Mouse (Mus musculus) cerebellum, adult 18-20 months (tissue): ENCODE data around the gene Taf10.

Source experiments
- DNase-seq, 2 experiments: peaks; one replicate each; pipeline ENCODE4 v3.0.0; 2021

Gene Taf10

GRCm38 (mm10) chr7:105743926-105744590, at the start of gene Taf10:
Taf10 (minus strand) TSS chr7:105744361.
- peak; percentile 86 to 88 for DNase-seq

GRCm38 (mm10) chr7:105793701-105794100, 49.5 kb upstream of the Taf10 start:
- no peak for DNase-seq

- DNase-seq = no peak
These were observed 47.0 kb upstream of the Taf10 start for GRCm38 (mm10) chr7:105791147-105791546.

DNA sequence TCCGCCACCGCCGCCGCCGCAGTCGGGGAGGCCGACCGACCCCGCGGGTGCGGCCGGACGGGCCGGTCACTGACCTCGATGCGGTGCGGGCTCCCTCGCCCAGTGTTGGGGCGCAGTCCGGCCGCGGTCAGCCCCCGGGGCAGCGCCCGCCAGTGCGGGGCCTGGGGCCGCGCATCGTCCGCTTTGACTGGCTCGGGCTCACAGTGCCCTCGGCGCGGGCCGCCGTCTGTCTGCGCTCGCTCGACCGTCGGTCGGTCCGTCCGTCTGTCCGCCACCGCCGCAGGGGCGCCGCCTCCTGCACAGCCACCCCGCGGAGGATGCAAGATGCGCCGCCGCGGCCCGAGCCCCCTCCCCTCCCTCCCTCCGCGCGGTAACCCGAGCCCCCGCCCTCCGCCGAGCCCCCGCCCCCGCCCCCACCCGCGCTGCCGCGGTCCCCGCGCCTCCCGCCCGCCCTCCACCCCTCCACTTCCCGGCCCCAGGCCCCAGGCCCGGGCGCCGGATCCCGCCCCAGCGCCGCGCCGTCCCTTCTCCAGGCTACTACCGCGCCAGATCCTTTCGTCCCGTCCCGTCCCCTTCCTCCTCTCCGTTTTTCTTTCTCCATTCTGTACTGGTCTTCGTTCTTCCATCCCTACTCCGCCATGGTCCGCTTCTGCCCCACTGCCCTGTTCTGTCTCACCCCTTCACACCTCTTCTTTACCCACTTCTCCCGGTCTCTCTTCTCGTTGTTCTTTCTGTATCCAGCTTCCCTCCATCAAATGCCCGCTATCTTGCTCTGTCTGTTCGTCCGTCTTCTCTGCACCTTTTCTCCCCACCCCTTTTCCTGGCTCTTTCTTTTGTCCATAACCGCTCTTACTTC, 43.4 kb upstream of the Taf10 start, which contains the start of gene Dchs1:
Gene Dchs1 (minus strand): TSS at position 370 of the 856 bp plus-strand sequence.
- DNase-seq = no peak

DNA sequence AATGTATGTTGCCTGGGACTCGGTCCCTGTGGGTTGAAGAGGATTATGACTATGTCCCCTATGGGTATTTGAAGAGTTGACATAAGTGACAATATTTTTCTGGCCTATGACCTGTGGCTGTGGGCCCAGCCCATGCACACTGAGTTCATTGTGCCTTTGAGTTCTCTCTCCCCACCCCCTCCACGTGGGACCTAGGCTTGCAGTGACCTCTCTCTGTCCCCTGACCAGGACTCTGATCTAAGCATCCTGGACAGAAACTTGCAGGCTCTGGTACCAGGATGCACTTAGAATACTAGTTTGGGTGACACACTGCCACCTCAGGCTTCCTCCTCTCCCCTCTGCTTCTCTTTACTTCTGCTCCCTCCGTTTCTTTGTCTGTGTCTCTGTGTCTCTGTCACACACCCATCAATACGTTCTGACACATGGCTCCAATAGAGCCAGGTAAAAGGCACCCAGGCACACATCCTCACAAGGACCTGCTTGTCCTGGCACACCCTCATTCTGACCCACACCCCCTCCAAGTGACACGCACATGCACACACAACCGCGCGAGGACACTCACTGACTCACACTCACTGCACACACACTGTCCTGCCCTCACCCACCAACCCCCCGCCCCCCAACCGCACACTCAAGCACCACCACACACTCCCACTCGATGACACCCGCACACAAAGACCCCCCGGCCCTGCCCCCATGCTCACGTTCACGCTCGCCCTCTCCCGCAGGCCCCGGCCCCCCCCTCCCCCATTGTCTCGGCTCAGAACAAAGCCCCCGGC, 42.5 kb upstream of the Taf10 start:
- DNase-seq = no peak

DNA sequence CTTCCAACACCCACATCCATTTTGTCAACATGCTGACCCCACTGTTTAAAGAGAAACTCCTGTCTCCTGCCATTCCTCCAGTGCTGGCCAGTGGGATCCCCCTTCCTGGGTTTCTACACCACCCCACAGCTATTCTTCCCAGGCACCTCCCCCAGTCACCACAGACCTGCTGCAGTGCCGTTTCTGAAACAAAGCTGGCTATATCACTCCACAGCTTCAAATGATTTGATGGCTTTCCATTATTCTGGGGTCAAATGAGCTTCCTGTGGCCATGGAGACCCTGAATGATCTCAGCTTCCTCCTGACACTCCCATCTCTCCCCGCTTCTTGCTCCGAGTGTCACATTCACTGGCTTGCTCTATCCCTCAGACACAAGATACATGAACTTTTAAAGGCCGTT, 40.4 kb upstream of the Taf10 start:
- no peak for DNase-seq

DNA sequence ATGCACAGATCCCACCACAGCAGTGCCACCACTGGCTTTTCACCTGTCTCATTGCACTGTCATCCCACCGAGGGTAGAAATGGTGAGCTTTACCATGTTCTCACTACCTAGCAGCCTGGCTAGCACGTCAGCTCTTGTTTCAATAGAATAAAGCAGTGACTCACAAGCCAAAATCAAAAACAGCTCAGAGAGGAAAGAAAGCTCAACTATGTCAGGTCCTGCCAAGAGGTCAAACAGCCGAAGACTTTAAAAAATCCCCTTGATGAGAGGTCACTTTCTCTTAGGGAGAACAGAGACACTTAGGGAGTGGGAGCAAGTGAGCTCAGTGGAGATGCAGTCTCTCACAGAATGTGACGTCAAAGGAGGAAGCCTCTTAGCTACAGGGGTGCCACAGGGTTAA, 39.7 kb upstream of the Taf10 start:
- DNase-seq = no peak

GRCm38 (mm10) chr7:105778553-105779265, 34.5 kb upstream of the Taf10 start:
- DNase-seq = no peak

GRCm38 (mm10) chr7:105777797-105778552, 33.8 kb upstream of the Taf10 start:
- DNase-seq = no peak

GRCm38 (mm10) chr7:105777316-105777715, 33.2 kb upstream of the Taf10 start:
- DNase-seq = no peak

DNA sequence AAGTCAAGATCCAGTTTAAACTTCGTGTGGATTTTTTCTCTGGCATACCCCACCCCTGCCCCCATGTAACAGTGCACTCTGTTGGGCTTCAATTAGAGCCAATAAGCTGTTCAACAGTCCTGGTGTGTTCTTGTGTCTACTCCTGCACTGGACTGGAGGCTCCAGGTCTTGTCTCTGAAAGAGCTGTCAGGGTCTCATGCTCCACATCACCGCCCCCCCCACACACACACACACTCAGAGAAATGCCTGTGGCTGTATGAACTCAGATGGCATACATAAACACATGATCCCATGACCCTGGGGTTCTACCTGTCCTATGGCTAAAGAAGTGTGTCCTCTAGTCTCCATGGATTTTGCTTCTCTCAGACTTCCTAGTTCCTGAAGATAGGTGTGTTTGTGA, 31.9 kb upstream of the Taf10 start:
- no peak for DNase-seq

DNA sequence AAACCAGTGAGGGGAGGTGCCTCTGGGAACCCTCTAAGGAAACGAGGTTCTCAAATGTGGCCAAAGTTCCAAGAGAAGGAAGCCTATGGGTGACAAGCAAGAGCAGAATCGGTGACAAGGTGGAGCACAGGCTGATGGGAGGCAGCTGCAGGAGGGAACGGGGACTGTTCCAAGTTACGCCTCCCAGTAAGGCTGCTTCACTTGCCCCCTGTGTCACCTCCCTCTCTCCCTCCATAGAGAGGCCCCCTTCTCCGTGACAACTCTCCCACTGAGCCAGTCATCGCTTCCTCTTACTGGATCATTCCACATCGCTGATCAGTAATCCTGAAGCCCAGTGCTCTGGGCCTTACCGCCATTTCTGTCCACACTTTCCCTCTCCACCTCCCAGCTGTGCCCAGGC, 30.5 kb upstream of the Taf10 start:
- DNase-seq = no peak

- DNase-seq = no peak
These were observed 28.9 kb upstream of the Taf10 start for GRCm38 (mm10) chr7:105773041-105773440.

DNA sequence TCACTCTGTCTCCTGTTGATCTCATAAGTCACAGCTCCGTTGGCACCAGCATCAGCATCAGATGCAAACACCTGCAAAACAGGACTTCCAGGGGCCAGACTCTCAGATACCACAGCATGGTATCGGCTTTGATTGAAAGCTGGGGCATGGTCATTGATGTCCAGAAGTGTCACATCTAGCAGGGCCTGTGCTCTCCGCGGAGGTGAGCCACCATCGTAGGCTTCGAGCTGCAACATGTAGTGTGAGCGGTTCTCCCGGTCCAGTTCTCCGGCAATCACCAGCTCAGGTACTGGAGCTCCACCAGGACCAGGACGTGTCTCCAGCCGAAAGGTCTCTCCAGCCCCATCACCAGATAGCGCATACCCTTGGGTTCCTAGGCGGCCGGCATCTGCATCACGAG, 28.2 kb upstream of the Taf10 start:
- DNase-seq = no peak

DNA sequence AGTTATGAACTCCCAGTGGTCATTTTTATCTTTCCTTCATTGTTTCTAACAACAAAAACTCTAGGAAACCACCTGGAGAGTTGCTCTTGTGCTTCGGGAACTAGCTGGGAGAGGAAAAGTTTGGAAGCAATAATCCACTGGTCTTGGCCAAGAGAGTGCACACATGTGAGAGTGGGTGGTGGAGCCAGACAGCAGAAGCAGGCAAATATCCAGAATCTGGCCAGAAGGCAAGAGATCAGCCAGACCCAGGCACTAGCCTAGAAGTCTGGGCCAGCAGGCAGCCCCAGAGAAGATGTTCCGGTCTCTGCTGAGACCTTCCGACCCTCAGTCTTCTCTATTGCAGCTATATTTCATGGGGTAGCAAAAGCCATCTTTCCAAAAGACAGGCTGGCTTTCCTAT, 25.8 kb upstream of the Taf10 start:
- no peak for DNase-seq

DNA sequence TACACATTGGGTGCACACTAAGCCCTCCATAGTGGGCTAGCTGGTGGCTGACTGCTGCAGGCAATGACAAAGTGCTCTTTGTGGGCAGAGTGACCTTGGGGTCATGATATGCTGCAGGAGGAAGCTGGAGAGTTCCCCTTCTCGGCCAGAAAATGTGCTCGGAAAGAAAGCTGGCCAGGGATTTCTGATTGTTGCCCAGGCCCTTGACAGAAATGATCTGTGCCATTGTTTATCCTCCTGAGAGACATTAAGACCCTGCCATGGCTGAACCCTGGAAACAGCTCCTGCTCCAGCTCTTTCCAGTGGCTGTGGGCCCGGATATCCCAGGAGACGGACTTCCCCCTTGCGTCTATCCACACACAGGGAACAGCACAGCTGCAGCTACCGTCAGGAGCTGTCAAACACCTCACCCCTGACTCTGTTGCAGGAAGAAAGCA, 23.6 kb upstream of the Taf10 start:
- DNase-seq = no peak

- no peak for DNase-seq
These were observed 20.2 kb upstream of the Taf10 start for GRCm38 (mm10) chr7:105764331-105764730.

- no peak for DNase-seq
These were observed 18.5 kb upstream of the Taf10 start for GRCm38 (mm10) chr7:105762517-105763270.

GRCm38 (mm10) chr7:105761813-105762484, 17.8 kb upstream of the Taf10 start:
- DNase-seq = no peak

DNA sequence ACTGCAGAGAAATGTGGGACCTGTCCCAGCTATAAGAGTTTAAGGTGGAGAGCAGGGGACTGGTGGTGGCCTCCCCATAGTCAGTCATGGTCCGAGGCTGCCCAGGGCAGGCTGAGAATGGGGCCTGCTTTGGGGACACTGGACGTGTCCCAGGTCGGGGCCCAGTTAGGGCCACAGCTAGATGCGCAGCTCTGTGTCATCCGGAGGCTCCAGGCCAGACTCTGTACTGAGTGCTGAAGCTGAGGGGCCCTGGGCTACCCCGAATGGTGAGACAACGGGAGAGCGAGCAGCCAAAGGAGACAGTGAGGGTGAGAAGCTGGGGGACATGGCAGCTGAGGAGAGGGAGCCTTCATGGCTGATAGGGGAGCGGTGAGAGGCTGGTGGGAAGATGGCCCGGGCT, 9.1 kb upstream of the Taf10 start:
- no peak for DNase-seq

DNA sequence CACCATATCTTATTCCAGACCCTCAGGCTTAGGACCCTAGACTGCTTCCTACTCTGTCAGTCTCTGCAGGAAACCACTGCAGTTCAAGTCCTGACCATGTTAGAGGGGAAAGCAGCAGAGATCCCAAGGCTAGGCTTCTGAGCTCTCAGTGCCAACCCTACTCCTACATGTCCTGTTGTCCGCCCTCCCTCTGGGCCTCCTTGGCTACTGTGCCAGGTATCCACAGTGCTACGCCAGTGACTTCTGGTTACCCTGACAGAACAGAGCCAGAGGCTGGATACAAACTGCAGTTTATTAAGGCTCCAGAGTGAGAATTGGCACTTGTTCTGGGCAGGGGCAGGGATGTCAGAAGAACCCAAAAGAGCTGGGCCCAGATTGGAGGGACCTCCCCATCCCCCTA, 8.6 kb upstream of the Taf10 start:
- DNase-seq = peak; percentile 53 to 67
